Mouse (Mus musculus) R1 (cell line): ENCODE results near the gene Usp38.

Experiments used
- DNase-seq: peaks from one replicate; pipeline ENCODE4 v3.0.0-alpha.2; 2018; ENCODE audit warnings: low read depth, low spot score

The Usp38 gene

DNA sequence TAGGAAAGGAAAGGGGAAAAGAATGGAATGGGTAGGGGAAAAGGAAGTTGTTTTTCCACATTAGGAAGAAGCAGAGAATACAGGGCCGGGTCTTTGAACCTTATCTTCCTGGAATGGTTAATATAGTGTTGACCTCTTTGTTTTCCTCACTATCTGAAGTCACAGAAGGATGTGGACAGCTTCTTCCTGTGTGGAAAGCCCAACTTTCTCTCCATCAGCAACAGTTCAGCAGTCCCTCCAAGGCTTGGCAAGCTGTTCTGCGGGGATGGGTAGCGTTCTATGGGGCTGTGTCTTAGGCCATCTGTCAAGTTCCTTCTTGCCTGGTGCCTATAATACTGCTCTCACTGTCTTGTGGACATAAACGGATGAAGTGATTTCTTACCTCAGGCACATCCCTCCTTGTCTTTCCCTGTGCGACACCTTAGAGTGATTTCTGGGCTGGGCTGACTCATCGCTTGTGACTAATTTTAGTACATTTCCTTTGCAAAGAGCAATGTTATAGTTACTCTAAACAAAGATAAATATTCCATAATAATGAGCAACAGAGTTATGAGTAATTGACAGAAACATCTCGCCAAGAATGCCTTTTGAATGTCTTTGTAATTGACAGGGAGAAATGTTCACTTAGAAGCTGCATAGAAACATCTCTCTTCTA lies 52.7 kb downstream of the Usp38 start:
- DNase-seq = no peak

DNA sequence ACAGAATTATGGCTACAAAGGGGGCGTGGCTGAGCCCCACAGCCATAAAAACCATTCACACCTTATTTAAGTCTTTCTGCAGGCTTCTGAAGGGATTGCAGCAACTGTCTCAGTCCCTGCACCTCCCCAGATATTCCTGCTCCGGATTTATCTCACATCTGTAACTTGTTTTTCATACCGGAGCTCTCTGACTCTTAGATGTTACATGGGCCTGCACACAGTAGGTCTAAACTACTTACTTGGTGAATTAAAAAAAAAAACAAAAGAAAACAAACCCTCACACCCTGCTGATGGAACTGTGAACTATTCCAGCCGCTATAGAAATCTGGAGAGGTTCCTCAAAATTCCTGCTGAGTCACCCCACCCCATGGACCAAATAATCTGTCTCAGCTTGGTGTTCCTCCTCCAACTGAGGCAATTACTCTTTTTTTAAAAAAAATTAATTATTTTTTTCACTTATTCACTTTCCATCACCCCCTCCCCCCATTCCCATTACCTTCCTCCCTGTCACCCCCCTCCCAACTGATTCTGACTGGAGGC lies 53.6 kb downstream of the Usp38 start:
- DNase-seq = no peak

DNA sequence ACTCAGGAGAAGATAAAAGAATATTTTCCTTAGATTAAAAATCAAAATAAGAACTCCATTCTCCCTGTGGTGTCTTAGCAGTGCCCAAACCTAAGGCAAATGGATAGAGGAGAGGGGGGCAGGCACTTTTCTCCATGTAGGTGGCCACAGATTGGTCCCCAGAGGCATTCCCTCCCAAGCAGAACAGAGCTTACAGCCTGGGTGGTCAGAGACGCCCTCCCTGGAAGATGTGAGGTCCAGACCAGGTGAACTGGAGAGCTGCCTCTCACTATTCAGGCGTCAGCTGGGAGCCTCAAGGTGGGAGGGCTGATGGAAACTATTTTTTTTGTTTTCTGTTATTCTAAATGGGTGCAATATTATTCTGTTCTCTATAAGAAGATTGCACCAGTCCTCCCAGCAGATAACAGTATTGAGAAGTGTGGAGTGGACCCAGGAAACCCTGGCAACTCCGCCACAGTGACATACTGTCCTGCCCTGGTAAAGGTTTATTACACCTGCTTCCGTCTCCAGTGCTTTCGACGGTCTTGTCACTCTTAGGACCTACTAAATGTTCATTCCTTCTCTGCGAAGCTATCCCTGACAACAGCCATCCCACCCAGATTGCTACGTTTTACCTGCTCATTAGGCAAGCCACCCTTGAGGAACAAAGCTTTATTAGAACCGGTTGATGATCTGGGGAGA lies 55.0 kb downstream of the Usp38 start:
- DNase-seq = no peak

DNA sequence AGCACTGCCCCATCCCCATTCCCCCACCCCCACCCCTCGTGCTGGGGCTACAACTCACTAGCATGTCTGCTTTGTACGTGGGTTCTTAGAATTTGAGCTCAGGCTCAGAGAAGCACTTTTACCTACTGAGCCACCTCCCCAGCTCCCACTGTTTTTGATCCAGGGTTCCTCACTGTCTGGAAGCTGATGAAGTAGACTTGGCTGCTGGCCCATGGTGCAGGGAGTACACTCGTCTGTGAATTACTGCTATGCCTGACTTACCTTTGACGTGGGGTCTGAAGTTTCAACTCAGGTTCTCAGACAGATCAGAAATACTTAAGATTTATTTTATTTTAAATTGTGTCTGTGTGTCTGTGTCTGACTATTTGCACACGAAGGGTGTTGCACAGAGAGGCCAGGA lies 57.0 kb downstream of the Usp38 start:
- no peak for DNase-seq

DNA sequence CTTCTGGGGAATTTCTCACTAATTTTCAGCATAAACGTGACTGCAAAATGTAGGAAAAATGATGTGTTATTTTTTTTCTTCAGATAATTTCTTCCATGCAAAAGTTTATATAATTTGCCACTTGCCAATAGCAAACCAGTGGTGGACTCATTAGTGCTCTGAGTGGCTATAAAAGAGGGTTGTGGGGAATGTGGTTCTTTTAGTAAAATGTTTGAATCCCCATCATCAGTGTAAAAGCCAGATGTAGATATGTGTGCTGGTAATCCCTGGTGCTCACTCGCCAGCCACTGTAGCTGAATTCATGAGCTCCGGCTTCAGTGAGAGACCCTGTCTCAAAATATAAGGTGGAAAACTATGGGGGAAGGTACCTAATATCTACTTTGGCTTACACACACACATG lies 61.8 kb downstream of the Usp38 start:
- DNase-seq = no peak

DNA sequence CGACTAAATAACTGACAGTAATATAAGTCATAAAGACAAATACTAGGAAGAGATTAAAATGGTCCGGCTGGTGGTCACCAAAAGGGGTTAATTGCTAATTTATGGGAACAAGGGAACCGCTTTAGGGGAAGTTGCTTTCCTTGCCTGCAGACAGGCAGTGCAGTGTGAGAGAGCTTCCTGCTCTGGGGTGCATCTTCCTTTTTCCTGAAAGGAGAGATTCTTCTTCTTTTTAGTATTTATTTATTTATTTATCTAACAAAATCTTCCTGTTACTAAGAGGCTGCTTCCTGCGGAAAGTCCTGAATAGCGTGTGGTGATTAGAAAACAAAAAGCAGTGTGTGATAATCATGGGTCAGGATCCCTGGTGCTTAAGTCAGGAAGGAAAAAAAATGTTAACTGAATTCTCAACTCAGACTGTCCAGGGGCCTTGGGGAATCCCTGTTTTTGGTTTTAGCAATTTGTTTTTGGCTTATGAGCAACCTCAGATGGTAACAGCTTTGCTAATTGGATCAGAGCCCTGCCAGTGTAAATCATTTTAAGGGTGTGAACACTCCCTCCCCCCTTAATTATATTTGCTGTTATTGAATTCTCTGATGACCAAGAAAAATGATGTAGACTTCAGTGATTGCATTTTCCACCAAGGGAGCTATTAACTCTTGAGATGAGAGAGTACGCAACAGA lies 62.4 kb downstream of the Usp38 start:
- no peak for DNase-seq

DNA sequence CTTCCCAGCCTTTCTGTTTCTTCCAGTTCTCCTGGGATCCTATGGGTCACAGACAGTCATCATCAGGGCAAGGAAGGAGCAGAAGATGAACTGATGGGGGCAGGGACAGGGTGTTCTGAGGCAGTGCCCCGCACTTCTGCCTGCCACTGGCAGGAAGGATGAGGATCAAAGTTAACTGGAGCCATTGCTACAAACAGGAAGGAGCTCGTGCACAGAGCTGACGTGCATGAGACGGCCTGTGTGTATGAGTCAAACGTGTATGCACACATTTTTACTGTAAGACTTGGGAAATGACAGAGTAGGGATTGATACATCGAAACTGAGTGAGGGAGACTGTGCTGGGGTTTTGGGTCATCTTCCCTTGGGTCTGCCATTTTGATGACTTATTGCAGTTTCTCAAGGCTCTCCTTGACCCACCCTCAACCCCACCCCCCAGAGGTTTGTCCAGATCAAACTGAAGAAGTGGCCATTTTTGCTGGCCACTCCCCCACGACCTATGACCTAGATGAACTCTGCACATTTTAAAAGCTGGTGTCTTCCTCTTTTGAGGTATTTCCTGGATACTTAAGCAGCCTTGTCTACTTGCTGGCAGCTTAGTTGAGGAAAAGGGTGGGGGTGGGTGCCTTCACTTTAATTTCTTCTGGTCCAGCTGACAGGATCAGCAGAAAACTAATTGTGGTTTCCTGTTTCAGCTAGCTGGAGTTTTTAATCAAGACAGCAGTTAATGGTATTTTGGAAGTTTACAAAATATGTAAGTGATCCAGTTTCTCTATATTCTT lies 66.1 kb downstream of the Usp38 start:
- DNase-seq = no peak

DNA sequence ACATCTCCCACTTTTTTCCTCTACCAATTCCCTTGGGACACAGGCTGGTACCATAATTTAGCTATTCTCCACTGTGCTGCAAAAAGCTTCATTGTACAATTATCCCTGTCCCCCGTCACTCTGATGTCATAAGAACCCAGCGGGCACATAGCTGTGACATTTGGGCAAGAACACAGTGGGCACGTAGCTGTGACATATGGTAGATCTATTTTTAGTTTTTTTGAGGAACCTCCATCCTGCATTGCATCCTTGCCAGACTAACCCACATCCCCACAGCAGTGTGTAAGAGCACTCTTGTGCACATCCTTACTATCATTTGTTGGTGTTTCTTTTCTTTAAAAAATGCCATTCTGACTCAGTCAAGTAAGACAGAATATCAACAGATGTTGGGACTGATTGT lies 71.0 kb downstream of the Usp38 start:
- DNase-seq = no peak

DNA sequence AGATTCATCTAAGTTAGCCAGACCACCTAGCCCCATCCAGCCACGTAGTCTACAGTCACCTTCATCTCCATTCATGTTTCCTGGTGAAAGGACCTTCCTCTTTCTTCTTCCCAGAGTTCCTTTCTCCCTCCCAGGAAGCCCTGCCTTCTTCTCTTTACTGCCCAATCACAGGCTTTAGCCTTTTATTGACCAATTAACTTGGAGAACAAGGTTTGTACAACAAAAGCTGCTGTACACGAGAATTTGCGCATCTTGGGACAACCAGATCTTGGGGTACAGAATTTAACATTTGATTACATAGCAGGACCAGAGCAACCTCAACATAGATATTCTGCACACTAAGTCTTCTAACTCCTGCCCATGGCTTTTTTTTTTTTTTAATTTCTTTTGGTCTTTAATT lies 73.1 kb downstream of the Usp38 start:
- DNase-seq = peak; percentile 72

DNA sequence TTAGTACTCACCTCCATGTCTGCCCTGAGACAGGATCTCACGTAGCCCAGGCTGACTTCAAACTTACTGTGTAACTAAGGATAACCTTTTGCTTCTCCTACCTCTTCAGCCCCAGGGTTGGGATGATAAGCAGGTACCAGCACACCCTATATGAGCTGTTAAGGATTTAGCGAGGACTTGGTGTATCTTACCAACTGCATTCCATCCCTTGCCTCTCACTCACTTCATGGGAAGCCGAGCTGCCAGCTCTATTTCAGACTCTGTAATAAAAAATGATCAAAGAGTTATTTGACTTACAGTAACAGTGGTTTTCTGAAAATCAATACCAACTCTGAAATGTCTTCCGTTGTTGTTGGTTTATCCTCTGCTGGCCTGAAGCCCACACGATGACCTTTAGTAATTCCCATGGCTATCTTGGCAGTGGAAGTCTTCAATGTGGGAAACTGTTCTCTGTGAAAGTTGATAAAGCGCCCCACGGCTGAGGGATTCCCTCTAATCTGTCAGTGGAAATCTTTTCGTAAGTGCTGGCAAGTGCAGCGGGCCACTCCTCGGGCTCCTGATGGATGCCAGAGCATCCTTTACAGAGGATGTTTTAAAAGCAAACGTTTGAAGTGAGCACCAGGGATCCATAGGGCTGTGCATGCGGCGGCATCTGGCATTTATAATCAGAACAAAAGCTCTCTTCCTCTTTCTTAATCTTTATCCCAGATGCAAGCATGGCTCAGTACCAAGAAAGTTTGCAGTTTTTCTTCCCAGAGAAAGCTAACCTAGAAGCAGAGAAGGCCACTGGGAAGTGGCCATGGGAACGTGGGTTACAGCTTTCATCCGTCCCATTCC lies 76.7 kb downstream of the Usp38 start:
- no peak for DNase-seq
